In genomic region chr2:71546640-71547071, GRCm38 (mm10) we compare ENCODE assay signal across 10 mouse cellular contexts. TPM values are rescaled to one million over a fixed set of nuclear protein-coding genes. Genes with fewer than 3 reads are reported as not detected.
A peak's percentile ranks its signal among the peaks of the same experiment; 100 is the strongest.
DNase-seq lines count a peak whose midpoint lies in the region; ATAC-seq and TF ChIP-seq lines count a peak whose summit lies in the region.
"Had no signal": no experiment of that assay in that cellular context is flagged by ENCODE, and none has a peak within 500 bp of the region (broad histone marks: within the 10 kb centered on the region; RNA-seq: fewer than 3 reads in every experiment).

Dlx2 (minus strand) TSS chr2:71546754.

- WGBS in embryonic facial prominence, embryonic 12.5 days = under 1% methylated on average over 37 of the region's 37 CpGs
- WGBS in intestine, embryonic 15.5 days = under 1% methylated on average over 37 of the region's 37 CpGs

- TF ChIP-seq POLR2A in myocyte (IDR thresholded peaks at IDR 0.05; ENCODE audit: insufficient read length, low read depth) = no peak

- peaks cover 14% of the 10 kb centered on the region for H3K4me1 ChIP-seq in embryonic facial prominence, embryonic 12.5 days
- peaks cover 30% of the 10 kb centered on the region for H3K4me1 ChIP-seq in intestine, embryonic 15.5 days (replicated peaks)

- peaks cover 5% of the 10 kb centered on the region for H3K79me2 ChIP-seq in myocyte (ENCODE audit: control insufficient read depth, insufficient read depth)

- H3K36me3 ChIP-seq in embryonic facial prominence, embryonic 12.5 days = no peaks in the 10 kb centered on the region
- no peaks in the 10 kb centered on the region for H3K36me3 ChIP-seq in intestine, embryonic 15.5 days
- no peaks in the 10 kb centered on the region for H3K36me3 ChIP-seq in myocyte (ENCODE audit: control insufficient read depth, insufficient read depth)

- peaks cover 69% of the 10 kb centered on the region for H3K27me3 ChIP-seq in embryonic facial prominence, embryonic 12.5 days
- H3K27me3 ChIP-seq in intestine, embryonic 15.5 days (replicated peaks) = peaks cover 83% of the 10 kb centered on the region
- no peaks in the 10 kb centered on the region for H3K27me3 ChIP-seq in myocyte (ENCODE audit: control insufficient read depth, insufficient read depth, insufficient read length)

- peak within 1 kb of the TSS; percentile 91 for H3K27ac ChIP-seq in embryonic facial prominence, embryonic 12.5 days
- peak within 1 kb of the TSS; percentile 28; the same call in 1 of the 2 replicates for H3K27ac ChIP-seq in intestine, embryonic 15.5 days

- peak within 1 kb of the TSS; percentile 89 for H3K4me2 ChIP-seq in embryonic facial prominence, embryonic 12.5 days (replicated peaks)
- H3K4me2 ChIP-seq in intestine, embryonic 15.5 days (replicated peaks) = peak within 1 kb of the TSS; percentile 85
- peak within 1 kb of the TSS; percentile 99 for H3K4me2 ChIP-seq in myocyte (ENCODE audit: low read depth)

- H3ac ChIP-seq in myocyte (ENCODE audit: control insufficient read depth, insufficient read length) = peak within 1 kb of the TSS; percentile 43

- peak within 1 kb of the TSS; percentile 65 for H3K4me3 ChIP-seq in embryonic facial prominence, embryonic 12.5 days
- H3K4me3 ChIP-seq in intestine, embryonic 15.5 days (replicated peaks) = peak within 1 kb of the TSS; percentile 44
- peak within 1 kb of the TSS; percentile 59 for H3K4me3 ChIP-seq in myocyte

- DNase-seq in cerebellum, postnatal 14 days = peak; percentile 43 to 44
- DNase-seq in 3134 (ENCODE audit: extremely low read depth, insufficient read length, low spot score) = peak; percentile 57
- DNase-seq in c-Kit-positive CD71-positive TER-119-positive erythroid progenitor cells, embryonic 14.5 days (ENCODE audit: low spot score) = no peak
- DNase-seq in adrenal gland, adult 8-10 months = no peak

- ATAC-seq in cerebellum, adult (ENCODE audit: insufficient number of reproducible peaks, low FRiP score, low TSS enrichment) = no peak
- peak; percentile 43; the same call in 1 of the 2 replicates for ATAC-seq in embryonic facial prominence, embryonic 12.5 days (ENCODE audit: insufficient number of reproducible peaks, insufficient read depth, low FRiP score, low TSS enrichment)
- ATAC-seq in intestine, embryonic 15.5 days = peak; percentile 39

- H3K9ac ChIP-seq in embryonic facial prominence, embryonic 12.5 days = peak within 1 kb of the TSS; percentile 82
- peak within 1 kb of the TSS; percentile 26 for H3K9ac ChIP-seq in intestine, embryonic 15.5 days

- no peaks in the 10 kb centered on the region for H3K9me3 ChIP-seq in embryonic facial prominence, embryonic 12.5 days
- no peaks in the 10 kb centered on the region for H3K9me3 ChIP-seq in intestine, embryonic 15.5 days

TF ChIP-seq in myocyte, 11 proteins besides CTCF, POLR2A, EP300 and RAD21:
- TF ChIP-seq TCF12 (IDR thresholded peaks at IDR 0.05; ENCODE audit: insufficient read depth, poor library complexity, severe bottlenecking) = no peak
- TF ChIP-seq MAX (IDR thresholded peaks at IDR 0.05; ENCODE audit: low read depth) = no peak
- TF ChIP-seq POLR2AphosphoS2 (IDR thresholded peaks at IDR 0.05; ENCODE audit: insufficient read length, low read depth) = no peak
- TF ChIP-seq REST (IDR thresholded peaks at IDR 0.05; ENCODE audit: insufficient read depth, insufficient read length) = no peak
- TF ChIP-seq CEBPB (IDR thresholded peaks at IDR 0.05; ENCODE audit: insufficient read depth, poor library complexity, severe bottlenecking) = no peak
- TF ChIP-seq USF1 (IDR thresholded peaks at IDR 0.05; ENCODE audit: low read depth) = peak; percentile 84

RNA-seq across cellular contexts. Expression of gene Dlx2, which starts in this region (rescaled TPM):
- polyA plus RNA-seq in embryonic facial prominence, embryonic 12.5 days (2016; fragmentation: Nextera tagmentation; extraction: Ambion mirVana) = 21.9 and 29.7 TPM in 2 replicates
- 3.2 and 4.7 TPM in 2 replicates for polyA plus RNA-seq in intestine, embryonic 15.5 days (2015; fragmentation: Nextera tagmentation; extraction: Ambion mirVana)
- 1.7 TPM for polyA plus RNA-seq in myocyte (2012; fragmentation: generic; extraction: Trizol)
- total RNA-seq in adrenal gland, adult 8-10 months (2022) = under 1 TPM; 0.17 to 0.38 (median 0.19) TPM
- total RNA-seq: CH12.LX; heart, postnatal 10 days had no signal

Comparison
In these comparisons a context has a peak if more than half of its experiments do, and no peak if none do; other contexts are left out.
1. DNase-seq: peak in cerebellum, postnatal 14 days (2 of 2) and 3134 (single experiment); none in c-Kit-positive CD71-positive TER-119-positive erythroid progenitor cells, embryonic 14.5 days (single experiment) and adrenal gland, adult 8-10 months (single experiment).
2. Peak in every context shown above with its lines, with median percentiles within 50 percentile points of each other: H3K4me2 ChIP-seq and H3K4me3 ChIP-seq.